Mouse (Mus musculus) brain, embryonic 18.5 days (tissue): ENCODE measurements around the gene Doxl2.

Source experiments
- DNase-seq: peaks from one replicate; pipeline ENCODE4 v3.0.0-alpha.2; 2012; ENCODE audit warnings: low read depth, low spot score

Gene Doxl2

GRCm38 (mm10) chr6:49009161-49009555, 34.4 kb downstream of the Doxl2 start:
- DNase-seq: no peak

DNA sequence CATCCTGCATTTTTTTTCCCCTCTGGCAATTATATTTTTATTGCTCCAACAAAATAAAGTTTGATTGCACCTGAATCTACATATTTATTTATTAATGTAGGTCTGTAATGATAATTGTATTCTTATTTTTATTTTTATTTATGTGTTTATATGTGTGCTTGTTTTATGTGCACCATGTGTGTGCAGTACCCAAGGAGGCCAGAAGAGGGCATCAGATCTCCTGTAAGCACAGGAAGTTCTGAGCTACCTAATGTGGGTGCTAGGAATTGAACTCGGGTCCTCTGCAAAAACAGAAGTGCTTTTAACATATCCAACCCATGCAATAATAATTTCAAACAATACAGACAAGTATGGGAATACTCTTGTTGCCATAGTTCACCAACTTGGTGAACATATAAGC, 34.9 kb downstream of the Doxl2 start:
- no peak for DNase-seq

DNA sequence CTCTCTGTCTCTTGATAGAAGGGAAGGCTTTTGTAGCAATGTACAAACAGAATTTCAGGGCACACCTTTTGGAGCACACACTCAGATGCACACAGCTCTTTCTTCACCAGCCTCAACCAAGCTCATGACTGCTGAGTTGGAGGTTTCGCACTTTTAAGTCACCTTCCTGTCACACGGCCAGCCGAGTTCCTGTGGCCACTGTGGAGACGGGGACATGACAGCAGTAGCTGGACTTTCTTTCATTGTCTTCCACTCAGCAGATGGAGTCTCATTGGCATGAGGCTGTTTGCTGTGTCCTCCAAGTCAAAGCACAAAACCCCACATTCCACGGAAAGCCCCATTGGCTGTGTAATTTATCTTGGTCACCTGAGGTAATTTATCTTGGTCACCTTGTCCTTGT, 36.4 kb downstream of the Doxl2 start:
- no peak for DNase-seq

DNA sequence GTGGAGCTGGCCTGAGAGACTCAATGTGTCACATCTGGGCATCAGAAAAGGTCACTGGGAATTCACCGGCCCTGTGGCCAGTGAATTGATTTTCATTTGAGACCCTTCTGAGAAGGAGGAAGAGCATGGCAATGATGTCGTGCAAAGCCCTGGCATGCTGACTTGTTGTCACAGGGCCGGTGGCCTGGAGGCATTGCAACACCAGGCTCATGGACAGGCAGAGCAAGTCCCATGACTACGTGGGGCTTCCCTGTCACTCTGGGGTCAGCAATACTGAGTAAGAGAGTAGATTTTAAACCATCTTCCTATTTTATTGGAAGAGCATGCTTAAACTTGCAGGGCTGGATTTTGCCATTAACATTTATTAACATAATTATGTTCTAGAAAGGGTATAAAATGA, 38.3 kb downstream of the Doxl2 start:
- DNase-seq: no peak

- no peak for DNase-seq
Measured at GRCm38 (mm10) chr6:49013458-49013857, 38.7 kb downstream of the Doxl2 start.

DNA sequence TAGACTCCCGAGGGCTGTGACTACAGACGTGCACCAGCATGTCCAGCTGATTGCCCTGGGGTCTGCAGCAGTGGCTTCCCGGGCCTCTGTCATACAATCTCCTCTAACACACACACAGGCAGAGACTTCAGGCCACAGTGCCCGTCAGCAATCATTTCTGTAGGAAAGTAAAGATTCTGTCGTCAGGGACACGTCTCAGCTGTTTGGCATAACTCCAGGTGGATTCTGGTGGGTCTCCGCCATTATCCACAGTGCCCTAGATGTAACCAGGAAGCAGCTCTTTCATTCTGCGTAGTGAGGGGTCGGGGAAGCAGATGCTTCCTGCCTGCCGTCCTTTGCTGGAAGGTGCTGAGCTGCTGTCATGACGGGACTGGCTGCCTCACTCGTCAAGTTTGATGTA, 42.4 kb downstream of the Doxl2 start:
- no peak for DNase-seq

- no peak for DNase-seq
Measured at GRCm38 (mm10) chr6:49019341-49019740, 44.6 kb downstream of the Doxl2 start.

DNA sequence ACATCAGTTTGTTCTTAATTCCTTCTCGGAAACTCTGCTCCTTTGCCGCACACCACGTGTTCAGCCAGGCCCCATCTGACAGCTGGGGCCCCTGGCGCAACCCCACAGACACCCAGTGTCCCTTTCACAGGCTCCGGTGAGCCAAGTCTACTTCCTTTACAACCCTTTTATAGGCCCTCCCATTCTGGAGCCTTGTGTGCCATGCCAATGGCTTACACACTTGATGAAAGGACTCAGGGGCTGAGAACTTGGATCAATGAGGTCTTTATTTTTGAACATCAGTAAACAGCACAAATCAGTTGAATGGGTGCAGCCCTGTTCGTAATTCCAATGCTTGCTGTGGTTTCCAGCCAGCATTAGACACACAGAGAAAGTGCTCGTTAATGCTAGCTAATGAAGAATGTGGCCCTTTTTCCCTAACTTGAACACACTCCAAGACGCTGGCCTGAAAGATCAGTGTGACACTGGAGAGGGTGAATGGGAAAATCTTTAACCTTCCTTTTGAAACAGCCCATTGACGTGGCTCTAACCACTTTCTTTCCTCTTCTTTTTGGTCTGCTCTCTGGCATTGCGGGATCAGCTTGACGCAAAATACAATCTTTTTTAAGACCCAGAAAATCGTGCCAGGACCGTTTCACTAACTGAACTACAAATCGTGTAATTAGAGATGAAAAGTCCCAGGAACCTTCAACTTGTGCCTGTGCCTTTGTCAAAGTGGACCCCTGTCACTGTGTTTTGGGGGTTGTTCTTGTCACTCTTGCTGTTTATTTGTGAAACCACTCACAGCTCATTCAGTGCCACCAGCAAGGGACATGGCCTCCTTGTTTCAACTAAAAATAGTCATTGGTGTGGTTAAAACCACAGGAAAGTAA, 46.6 kb downstream of the Doxl2 start:
- peak; percentile 72 for DNase-seq

- no peak for DNase-seq
Measured at GRCm38 (mm10) chr6:49022384-49022783, 47.6 kb downstream of the Doxl2 start.

GRCm38 (mm10) chr6:49023315-49023714, 48.6 kb downstream of the Doxl2 start:
- no peak for DNase-seq

DNA sequence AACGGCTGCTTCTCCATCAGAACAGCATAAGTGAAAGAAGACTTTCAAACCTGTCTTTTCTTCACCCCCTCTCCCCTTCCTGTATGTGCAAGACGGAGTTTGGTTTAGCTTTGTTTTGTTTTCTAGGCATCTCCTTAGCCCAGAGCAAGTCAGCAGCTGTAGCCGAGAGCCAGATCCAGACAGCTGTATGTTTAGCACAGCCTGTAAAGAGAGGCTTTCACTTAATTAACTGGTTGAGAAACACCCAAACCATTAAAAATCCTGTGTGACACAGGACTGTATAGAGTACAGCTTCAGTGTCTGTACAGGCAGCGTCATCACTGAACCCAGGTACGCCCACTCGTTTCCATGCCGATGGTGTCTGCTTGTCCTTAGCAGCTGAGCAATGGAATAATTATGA, 50.5 kb downstream of the Doxl2 start:
- no peak for DNase-seq

GRCm38 (mm10) chr6:49026496-49026895, 51.7 kb downstream of the Doxl2 start:
- DNase-seq: no peak

DNA sequence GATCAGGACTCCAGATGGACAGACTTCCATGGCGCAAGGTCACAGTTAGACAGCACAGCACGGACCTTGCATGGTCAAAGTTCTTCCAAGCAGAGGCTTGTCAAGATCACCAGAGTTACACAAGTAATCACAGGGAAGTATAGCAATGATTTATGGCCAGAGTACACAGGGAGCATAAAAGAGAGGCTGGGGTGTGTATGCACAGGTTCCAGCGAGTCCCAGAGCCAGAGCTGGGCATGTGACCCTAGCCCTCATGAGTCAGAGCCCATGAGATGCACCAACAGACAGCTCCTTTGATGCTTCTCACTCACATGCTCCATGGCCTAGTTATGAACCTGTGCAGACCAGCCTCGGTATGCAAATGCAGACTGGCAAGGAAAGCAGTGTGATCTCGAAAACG, 53.3 kb downstream of the Doxl2 start:
- DNase-seq: no peak
